Comparison of ENCODE assay signal across 12 mouse cellular contexts in genomic region chr12:76992891-76993529, GRCm38 (mm10). TPM values are rescaled to one million over a fixed set of nuclear protein-coding genes. Genes with fewer than 3 reads are reported as not detected.
A peak's percentile ranks its signal among the peaks of the same experiment; 100 is the strongest.
DNase-seq lines count a peak whose midpoint lies in the region; ATAC-seq and TF ChIP-seq lines count a peak whose summit lies in the region.
"Had no signal": no experiment of that assay in that cellular context is flagged by ENCODE, and none has a peak within 500 bp of the region (broad histone marks: within the 10 kb centered on the region; RNA-seq: fewer than 3 reads in every experiment).

No protein-coding gene starts in this region.

- no peak for ATAC-seq in inflammation-experienced regulatory T-cells, adult 6 months
- ATAC-seq in hindbrain, postnatal 0 days, result no peak
- ATAC-seq: CD4-positive, CD25-positive, alpha-beta regulatory T cell, adult 4 months had no signal

- H3K9me3 ChIP-seq in hindbrain, postnatal 0 days (ENCODE audit: low read length), result no peaks in the 10 kb centered on the region
- H3K9me3 ChIP-seq: limb, embryonic 13.5 days; midbrain, embryonic 10.5 days; neural tube, embryonic 12.5 days had no signal

- DNase-seq in layer of hippocampus, adult 11-12 months (ENCODE audit: low spot score), result peak; percentile 52
- no peak for DNase-seq in layer of hippocampus, adult 9-10 months (ENCODE audit: low spot score)
- peak; percentile 71 for DNase-seq in fibroblast of lung, adult 2 months (ENCODE audit: low read depth)
- DNase-seq in left cerebral cortex, postnatal 14 days (ENCODE audit: low spot score in 2 of 2), result peak; percentile 67 to 78
- DNase-seq in hindbrain, postnatal 0 days (ENCODE audit: low spot score), result no peak
- DNase-seq in lung, adult 2 months, result no peak
- DNase-seq: adrenal gland, adult 2 months had no signal

- H3K27me3 ChIP-seq in hindbrain, postnatal 0 days (ENCODE audit: insufficient read depth, low read length), result no peaks in the 10 kb centered on the region
- H3K27me3 ChIP-seq: limb, embryonic 13.5 days; neural tube, embryonic 12.5 days had no signal

- no peaks in the 10 kb centered on the region for H3K4me1 ChIP-seq in hindbrain, postnatal 0 days (ENCODE audit: insufficient read depth, low read length)
- no peaks in the 10 kb centered on the region for H3K4me1 ChIP-seq in lung, adult 2 months (ENCODE audit: control insufficient read depth, insufficient read depth, low read length)
- H3K4me1 ChIP-seq: limb, embryonic 13.5 days; midbrain, embryonic 10.5 days; neural tube, embryonic 12.5 days had no signal

- no peak overlapping the region for H3K9ac ChIP-seq in hindbrain, postnatal 0 days (replicated peaks; ENCODE audit: low read length)
- H3K9ac ChIP-seq: limb, embryonic 13.5 days; neural tube, embryonic 12.5 days had no signal

- H3K4me2 ChIP-seq in hindbrain, postnatal 0 days (ENCODE audit: low read depth, low read length), result no peak overlapping the region
- H3K4me2 ChIP-seq: limb, embryonic 13.5 days; neural tube, embryonic 12.5 days had no signal

- no peak for TF ChIP-seq POLR2A in lung, adult 2 months (IDR thresholded peaks at IDR 0.05; ENCODE audit: borderline replicate concordance, extremely low read depth, low read depth, low read length)

- intact Hi-C loops in left cerebral cortex, postnatal 14 days (cut with DNase I), result no loop called here

- no peak for TF ChIP-seq CTCF in hindbrain, postnatal 0 days (IDR thresholded peaks at IDR 0.05; ENCODE audit: low read depth)
- no peak for TF ChIP-seq CTCF in lung, adult 2 months (IDR thresholded peaks at IDR 0.05; ENCODE audit: insufficient read depth, low read length)

- 80% methylated on average over 16 of the region's 16 CpGs for WGBS in hindbrain, postnatal 0 days
- WGBS in lung, adult 2 months, result 79% methylated on average over 16 of the region's 16 CpGs

- H3K27ac ChIP-seq in hindbrain, postnatal 0 days, result no peak overlapping the region
- H3K27ac ChIP-seq: limb, embryonic 13.5 days; midbrain, embryonic 10.5 days; neural tube, embryonic 12.5 days had no signal

- no peak overlapping the region for H3K4me3 ChIP-seq in hindbrain, postnatal 0 days (ENCODE audit: low read length)
- H3K4me3 ChIP-seq in lung, adult 2 months (replicated peaks; ENCODE audit: extremely low read depth, low read depth, low read length), result no peak overlapping the region
- H3K4me3 ChIP-seq: limb, embryonic 13.5 days; midbrain, embryonic 10.5 days; neural tube, embryonic 12.5 days had no signal

- H3K36me3 ChIP-seq in hindbrain, postnatal 0 days (ENCODE audit: insufficient read depth, low read length), result no peaks in the 10 kb centered on the region
- H3K36me3 ChIP-seq: limb, embryonic 13.5 days; midbrain, embryonic 10.5 days; neural tube, embryonic 12.5 days had no signal

RNA-seq across cellular contexts. Expression of gene Max, which starts 31.0 kb away (rescaled TPM):
- total RNA-seq in left cerebral cortex, postnatal 14 days (2021), result 10 to 100 TPM; 81.5 to 84.4 TPM
- polyA plus RNA-seq in inflammation-experienced regulatory T-cells, adult 6 months (2017; shearing (Covaris generic)), result 100 to 1,000 TPM in 1 of 3 experiments, 10 to 100 TPM in 2; 39.5 to 114 (median 83.1) TPM
- total RNA-seq in hindbrain, postnatal 0 days (2014; rRNA removed), result 44.0 and 60.1 TPM in 2 replicates
- 18.2 TPM in 2 replicates for polyA plus RNA-seq in hindbrain, postnatal 0 days (2015; fragmentation: Nextera tagmentation; extraction: Ambion mirVana)
- 35.1 and 37.7 TPM in 2 replicates for polyA plus RNA-seq in lung, adult 2 months (2012; rRNA removed)

Comparison
In these comparisons a context has a peak if more than half of its experiments do, and no peak if none do; other contexts are left out.
1. DNase-seq: peak in layer of hippocampus, adult 11-12 months (single experiment), fibroblast of lung, adult 2 months (single experiment) and left cerebral cortex, postnatal 14 days (2 of 2); none in layer of hippocampus, adult 9-10 months (single experiment), hindbrain, postnatal 0 days (single experiment) and lung, adult 2 months (single experiment).